13 mouse cellular contexts compared by ENCODE assay signal in genomic region chr7:126008139-126008788, GRCm38 (mm10).
DNase-seq lines count a peak whose midpoint lies in the region; ATAC-seq and TF ChIP-seq lines count a peak whose summit lies in the region.
"Had no signal": no experiment of that assay in that cellular context is flagged by ENCODE, and none has a peak within 500 bp of the region (broad histone marks: within the 10 kb centered on the region; RNA-seq: fewer than 3 reads in every experiment).

No protein-coding gene starts in this region.

- TF ChIP-seq CTCF in lung, postnatal 0 days (IDR thresholded peaks at IDR 0.05): no peak
- no peak for TF ChIP-seq CTCF in hindbrain, postnatal 0 days (IDR thresholded peaks at IDR 0.05; ENCODE audit: low read depth)

- no peaks in the 10 kb centered on the region for H3K4me1 ChIP-seq in lung, postnatal 0 days (ENCODE audit: insufficient read depth, low read depth, low read length)
- H3K4me1 ChIP-seq in hindbrain, postnatal 0 days (ENCODE audit: insufficient read depth, low read length): peaks cover 6% of the 10 kb centered on the region
- peaks cover 63% of the 10 kb centered on the region for H3K4me1 ChIP-seq in neural tube, embryonic 13.5 days (replicated peaks)

- no peak overlapping the region for H3K9ac ChIP-seq in lung, postnatal 0 days (replicated peaks; ENCODE audit: low read depth)
- H3K9ac ChIP-seq in hindbrain, postnatal 0 days (replicated peaks; ENCODE audit: low read length): no peak overlapping the region
- no peak overlapping the region for H3K9ac ChIP-seq in neural tube, embryonic 13.5 days
- H3K9ac ChIP-seq: hindbrain, embryonic 15.5 days had no signal

- H3K9me3 ChIP-seq in lung, postnatal 0 days (ENCODE audit: low read length): no peaks in the 10 kb centered on the region
- H3K9me3 ChIP-seq in hindbrain, postnatal 0 days (ENCODE audit: low read length): no peaks in the 10 kb centered on the region
- H3K9me3 ChIP-seq in neural tube, embryonic 13.5 days: no peaks in the 10 kb centered on the region
- H3K9me3 ChIP-seq: hindbrain, embryonic 15.5 days had no signal

- no peaks in the 10 kb centered on the region for H3K27me3 ChIP-seq in lung, postnatal 0 days (replicated peaks; ENCODE audit: insufficient read depth, low read length)
- H3K27me3 ChIP-seq in hindbrain, postnatal 0 days (ENCODE audit: insufficient read depth, low read length): no peaks in the 10 kb centered on the region
- no peaks in the 10 kb centered on the region for H3K27me3 ChIP-seq in neural tube, embryonic 13.5 days
- H3K27me3 ChIP-seq: hindbrain, embryonic 15.5 days had no signal

- H3K36me3 ChIP-seq in lung, postnatal 0 days (ENCODE audit: insufficient read depth, low read length): no peaks in the 10 kb centered on the region
- no peaks in the 10 kb centered on the region for H3K36me3 ChIP-seq in hindbrain, postnatal 0 days (ENCODE audit: insufficient read depth, low read length)
- H3K36me3 ChIP-seq in neural tube, embryonic 13.5 days: no peaks in the 10 kb centered on the region
- H3K36me3 ChIP-seq: hindbrain, embryonic 15.5 days had no signal

- no peak; the same call in 1 of the 2 replicates for ATAC-seq in lung, postnatal 0 days
- ATAC-seq in hindbrain, postnatal 0 days: peak; percentile 47
- ATAC-seq in neural tube, embryonic 13.5 days (ENCODE audit: low read depth): peak; percentile 57

- H3K27ac ChIP-seq in lung, postnatal 0 days (ENCODE audit: low read length): no peak overlapping the region
- H3K27ac ChIP-seq in hindbrain, postnatal 0 days: peak overlapping the region; percentile 20; the same call in 1 of the 2 replicates
- H3K27ac ChIP-seq in neural tube, embryonic 13.5 days (replicated peaks): peak overlapping the region; percentile 89
- H3K27ac ChIP-seq: hindbrain, embryonic 15.5 days; macrophage had no signal

- WGBS in lung, postnatal 0 days: 66% methylated on average over 4 of the region's 4 CpGs
- 57% methylated on average over 4 of the region's 4 CpGs for WGBS in hindbrain, postnatal 0 days
- WGBS in neural tube, embryonic 13.5 days: 48% methylated on average over 4 of the region's 4 CpGs

- H3K4me3 ChIP-seq in lung, postnatal 0 days (ENCODE audit: low read depth, low read length): no peak overlapping the region
- H3K4me3 ChIP-seq in hindbrain, postnatal 0 days (ENCODE audit: low read length): no peak overlapping the region
- no peak overlapping the region for H3K4me3 ChIP-seq in neural tube, embryonic 13.5 days
- H3K4me3 ChIP-seq: hindbrain, embryonic 15.5 days had no signal

- peak; percentile 36 for DNase-seq in embryo, embryonic 10 days (ENCODE audit: low spot score)
- no peak for DNase-seq in embryo, embryonic 9.5 days (ENCODE audit: extremely low spot score)
- peak; percentile 19 for DNase-seq in lung, postnatal 0 days (ENCODE audit: low spot score)
- no peak for DNase-seq in lung, adult 18-20 months
- DNase-seq in hindbrain, postnatal 0 days (ENCODE audit: low spot score): no peak
- DNase-seq in ovary, adult 18-20 months (ENCODE audit: low spot score): no peak
- no peak for DNase-seq in adrenal gland, postnatal 36 days
- DNase-seq: cerebellum, postnatal 36 days; kidney, postnatal 10 days; thymus, adult 18-20 months had no signal

- no peak overlapping the region for H3K4me2 ChIP-seq in lung, postnatal 0 days (replicated peaks; ENCODE audit: low read depth, low read length)
- no peak overlapping the region for H3K4me2 ChIP-seq in hindbrain, postnatal 0 days (ENCODE audit: low read depth, low read length)
- H3K4me2 ChIP-seq in neural tube, embryonic 13.5 days: no peak overlapping the region
- H3K4me2 ChIP-seq: hindbrain, embryonic 15.5 days had no signal

- no peak for TF ChIP-seq EP300 in lung, postnatal 0 days (IDR thresholded peaks at IDR 0.05)

Comparison
In these comparisons a context has a peak if more than half of its experiments do, and no peak if none do; other contexts are left out.
1. DNase-seq: peak in embryo, embryonic 10 days (single experiment) and lung, postnatal 0 days (single experiment); none in embryo, embryonic 9.5 days (single experiment), lung, adult 18-20 months (0 of 2), hindbrain, postnatal 0 days (single experiment), ovary, adult 18-20 months (single experiment) and adrenal gland, postnatal 36 days (0 of 2).